Mouse (Mus musculus) embryonic facial prominence, embryonic 11.5 days (tissue): ENCODE measurements at regions not wholly inside any gene's neighbourhood (a gene's known extent, or its start where the extent isn't known, plus 50 kb on each side); places are given as distances from the start of the nearest gene placed in this dataset.
A peak's percentile ranks its signal among the peaks of the same experiment; 100 is the strongest.

Experiments used
- ATAC-seq: fragments of 200-750 bp; cut with Nextera tagmentation; replicated peaks from 2 replicates; pipeline ENCODE4 v1.8.0; 2017; ENCODE audit warnings: low read depth; ENCODE audit not compliant: insufficient number of reproducible peaks, low FRiP score, low TSS enrichment
- DNase-seq: peaks from one replicate; pipeline ENCODE4 v3.0.0-alpha.2; 2015; ENCODE audit warnings: low spot score
- H3K27ac ChIP-seq: fragments of 300-500 bp; sonication (generic); replicated peaks from 2 replicates; pipeline ENCODE4 v1.5.1; 2014; ENCODE audit warnings: mild to moderate bottlenecking, low read depth, low read length, control low read depth
- H3K27me3 ChIP-seq: fragments of 300-500 bp; sonication (generic); 2 replicates; pipeline ENCODE4 v1.6.1; 2014; ENCODE audit warnings: mild to moderate bottlenecking, low read length, moderate library complexity, mixed read lengths; ENCODE audit not compliant: control insufficient read depth, insufficient read depth
- H3K36me3 ChIP-seq: fragments of 300-500 bp; sonication (generic); replicated peaks from 2 replicates; pipeline ENCODE4 v1.6.1; 2014; ENCODE audit warnings: low read depth, mild to moderate bottlenecking, low read length, moderate library complexity, mixed read lengths; ENCODE audit not compliant: control insufficient read depth, insufficient read depth
- H3K4me1 ChIP-seq: fragments of 300-500 bp; sonication (generic); 2 replicates; pipeline ENCODE4 v1.6.1; 2014; ENCODE audit warnings: low read length, mixed read lengths; ENCODE audit not compliant: control insufficient read depth, insufficient read depth
- H3K4me2 ChIP-seq: fragments of 300-500 bp; sonication (generic); 2 replicates; pipeline ENCODE4 v1.6.1; 2014; ENCODE audit warnings: low read depth, mild to moderate bottlenecking, control low read depth, low read length, moderate library complexity
- H3K4me3 ChIP-seq: fragments of 300-500 bp; sonication (generic); 2 replicates; pipeline ENCODE4 v1.5.1; 2014; ENCODE audit warnings: low read depth, low read length, control low read depth
- H3K9ac ChIP-seq: fragments of 300-500 bp; sonication (generic); replicated peaks from 2 replicates; pipeline ENCODE4 v1.6.1; 2014; ENCODE audit warnings: mild to moderate bottlenecking, control low read depth, low read length
- H3K9me3 ChIP-seq: fragments of 300-500 bp; sonication (generic); replicated peaks from 2 replicates; pipeline ENCODE4 v1.6.1; 2016; ENCODE audit warnings: mild to moderate bottlenecking, low read length, inconsistent platforms, mixed read lengths; ENCODE audit not compliant: control insufficient read depth
- WGBS: fragments of 180-500 bp; shearing (Covaris S2); extraction: QIAGEN DNeasy Blood & Tissue Kit; methylation state at CpG from one replicate; pipeline ENCODE4 v1.1.7; 2014; 5-methylcytosine and 5-hydroxymethylcytosine counted together

GRCm38 (mm10) chr2:116444163-116444562 lies 378.5 kb upstream of the Meis2 start:
- Histone ChIP-seq H3K9me3 (no peaks in the 10 kb centered on the region), H3K27me3 (no peaks in the 10 kb centered on the region), H3K36me3 (no peaks in the 10 kb centered on the region), H3K4me3 (no peak overlapping the region), H3K27ac (no peak overlapping the region), H3K9ac (no peak overlapping the region), H3K4me1 (no peaks in the 10 kb centered on the region; the same call in 1 of the 2 replicates), H3K4me2 (no peak overlapping the region)
- DNase-seq (no peak), ATAC-seq (no peak)

- DNase-seq: peak; percentile 54
- ATAC-seq: no peak
These were observed 374.6 kb upstream of the Meis2 start for GRCm38 (mm10) chr2:116440252-116440651.

GRCm38 (mm10) chr2:116433481-116433880 lies 367.8 kb upstream of the Meis2 start:
- no peak overlapping the region for H3K9ac ChIP-seq
- H3K36me3 ChIP-seq: no peaks in the 10 kb centered on the region
- no peaks in the 10 kb centered on the region for H3K27me3 ChIP-seq
- no peak overlapping the region for H3K4me2 ChIP-seq
- no peaks in the 10 kb centered on the region for H3K4me1 ChIP-seq
- no peak overlapping the region for H3K27ac ChIP-seq
- H3K4me3 ChIP-seq: no peak overlapping the region
- no peak for DNase-seq
- no peak for ATAC-seq
- no peaks in the 10 kb centered on the region for H3K9me3 ChIP-seq

More at GRCm38 (mm10) chr2:116440252-116440651, 374.6 kb upstream of the Meis2 start:
- Histone ChIP-seq H3K36me3 (no peaks in the 10 kb centered on the region), H3K4me3 (no peak overlapping the region), H3K4me1 (no peaks in the 10 kb centered on the region; the same call in 1 of the 2 replicates), H3K27me3 (no peaks in the 10 kb centered on the region), H3K9ac (no peak overlapping the region), H3K4me2 (no peak overlapping the region), H3K9me3 (no peaks in the 10 kb centered on the region), H3K27ac (no peak overlapping the region)
- 27% methylated on average over 2 of the region's 2 CpGs for WGBS

- ATAC-seq: no peak
- no peak overlapping the region for H3K4me2 ChIP-seq
- 90% methylated on average over 8 of the region's 8 CpGs for WGBS
These were observed 358.5 kb upstream of the Meis2 start for GRCm38 (mm10) chr2:116424131-116424530.

GRCm38 (mm10) chr2:116417428-116418195 lies 352.0 kb upstream of the Meis2 start:
- DNase-seq: no peak
- Histone ChIP-seq H3K27ac (no peak overlapping the region), H3K36me3 (no peaks in the 10 kb centered on the region), H3K4me1 (no peaks in the 10 kb centered on the region), H3K27me3 (no peaks in the 10 kb centered on the region), H3K4me2 (no peak overlapping the region), H3K9me3 (no peaks in the 10 kb centered on the region), H3K9ac (no peak overlapping the region), H3K4me3 (no peak overlapping the region)
- ATAC-seq: no peak
- WGBS: 67% methylated on average over 13 of the region's 13 CpGs

More at GRCm38 (mm10) chr2:116424131-116424530, 358.5 kb upstream of the Meis2 start:
- Histone ChIP-seq H3K9me3 (no peaks in the 10 kb centered on the region), H3K9ac (no peak overlapping the region), H3K27ac (no peak overlapping the region), H3K4me1 (no peaks in the 10 kb centered on the region), H3K4me3 (no peak overlapping the region), H3K36me3 (no peaks in the 10 kb centered on the region), H3K27me3 (no peaks in the 10 kb centered on the region)
- no peak for DNase-seq

- DNase-seq: no peak
- Histone ChIP-seq H3K4me1 (no peaks in the 10 kb centered on the region), H3K4me3 (no peak overlapping the region), H3K36me3 (no peaks in the 10 kb centered on the region), H3K27me3 (no peaks in the 10 kb centered on the region), H3K9ac (no peak overlapping the region), H3K9me3 (no peaks in the 10 kb centered on the region), H3K27ac (no peak overlapping the region), H3K4me2 (no peak overlapping the region)
- ATAC-seq: no peak
- WGBS: 76% methylated on average over 1 of the region's 1 CpGs
These were observed 350.1 kb upstream of the Meis2 start for GRCm38 (mm10) chr2:116415742-116416141.

GRCm38 (mm10) chr2:116402113-116402512 lies 336.5 kb upstream of the Meis2 start:
- no peak overlapping the region for H3K9ac ChIP-seq
- H3K4me1 ChIP-seq: no peaks in the 10 kb centered on the region
- H3K4me3 ChIP-seq: no peak overlapping the region
- no peak overlapping the region for H3K4me2 ChIP-seq
- H3K36me3 ChIP-seq: no peaks in the 10 kb centered on the region
- H3K27ac ChIP-seq: no peak overlapping the region
- no peak for DNase-seq
- ATAC-seq: no peak
- no peaks in the 10 kb centered on the region for H3K27me3 ChIP-seq
- 75% methylated on average over 1 of the region's 1 CpGs for WGBS
- no peaks in the 10 kb centered on the region for H3K9me3 ChIP-seq

- Histone ChIP-seq H3K27me3 (no peaks in the 10 kb centered on the region), H3K9me3 (no peaks in the 10 kb centered on the region), H3K4me1 (no peaks in the 10 kb centered on the region), H3K9ac (no peak overlapping the region), H3K36me3 (no peaks in the 10 kb centered on the region), H3K4me3 (no peak overlapping the region), H3K4me2 (no peak overlapping the region), H3K27ac (no peak overlapping the region)
- ATAC-seq (no peak), DNase-seq (no peak)
- 71% methylated on average over 1 of the region's 1 CpGs for WGBS
These were observed 334.3 kb upstream of the Meis2 start for GRCm38 (mm10) chr2:116399966-116400365.
